Mouse (Mus musculus) kidney, embryonic 16.5 days (tissue): ENCODE measurements around the gene Kazald1. TPM values are rescaled to one million over a fixed set of nuclear protein-coding genes. Genes with fewer than 3 reads are reported as not detected.

Experiments
- ATAC-seq: fragments of 200-750 bp; cut with Nextera tagmentation; 2 replicates; pipeline ENCODE4 v1.8.0; 2017; ENCODE audit warnings: moderate TSS enrichment; ENCODE audit not compliant: low FRiP score, low TSS enrichment
- H3K27ac ChIP-seq: fragments of 300-500 bp; sonication (generic); 2 replicates; pipeline ENCODE4 v1.5.1; 2014; ENCODE audit warnings: low read length
- H3K27me3 ChIP-seq: fragments of 300-500 bp; sonication (generic); 2 replicates; pipeline ENCODE4 v1.6.1; 2014; ENCODE audit warnings: low read length, control low read depth, mixed read lengths; ENCODE audit not compliant: insufficient read depth
- H3K36me3 ChIP-seq: fragments of 300-500 bp; sonication (generic); 2 replicates; pipeline ENCODE4 v1.6.1; 2014; ENCODE audit warnings: low read length, control low read depth, mixed read lengths; ENCODE audit not compliant: insufficient read depth
- H3K4me1 ChIP-seq: fragments of 300-500 bp; sonication (generic); 2 replicates; pipeline ENCODE4 v1.6.1; 2014; ENCODE audit warnings: low read length, control low read depth, mixed read lengths; ENCODE audit not compliant: insufficient read depth
- H3K4me2 ChIP-seq: fragments of 300-500 bp; sonication (generic); replicated peaks from 2 replicates; pipeline ENCODE4 v1.6.1; 2014; ENCODE audit warnings: low read depth, low read length
- H3K4me3 ChIP-seq: fragments of 300-500 bp; sonication (generic); 2 replicates; pipeline ENCODE4 v1.5.1; 2014; ENCODE audit warnings: mild to moderate bottlenecking, low read length
- H3K9ac ChIP-seq: fragments of 300-500 bp; sonication (generic); replicated peaks from 2 replicates; pipeline ENCODE4 v1.6.1; 2014; ENCODE audit warnings: low read length
- H3K9me3 ChIP-seq: fragments of 300-500 bp; sonication (generic); 2 replicates; pipeline ENCODE4 v1.6.1; 2016; ENCODE audit warnings: low read length, control low read depth
- WGBS: fragments of 180-500 bp; shearing (Covaris S2); extraction: QIAGEN DNeasy Blood & Tissue Kit; methylation state at CpG from one replicate; pipeline ENCODE4 v1.1.7; 2014; 5-methylcytosine and 5-hydroxymethylcytosine counted together
- polyA plus RNA-seq: library from polyadenylated mRNA; unstranded; fragments of >200 nt; fragmentation: Nextera tagmentation; extraction: Ambion mirVana; gene quantifications from 2 replicates; pipeline ENCODE4 v1.2.1, GENCODE M21; 2015

Gene Kazald1
- polyA plus RNA-seq, 1 experiment from 2014 or later = 18.4 TPM

DNA sequence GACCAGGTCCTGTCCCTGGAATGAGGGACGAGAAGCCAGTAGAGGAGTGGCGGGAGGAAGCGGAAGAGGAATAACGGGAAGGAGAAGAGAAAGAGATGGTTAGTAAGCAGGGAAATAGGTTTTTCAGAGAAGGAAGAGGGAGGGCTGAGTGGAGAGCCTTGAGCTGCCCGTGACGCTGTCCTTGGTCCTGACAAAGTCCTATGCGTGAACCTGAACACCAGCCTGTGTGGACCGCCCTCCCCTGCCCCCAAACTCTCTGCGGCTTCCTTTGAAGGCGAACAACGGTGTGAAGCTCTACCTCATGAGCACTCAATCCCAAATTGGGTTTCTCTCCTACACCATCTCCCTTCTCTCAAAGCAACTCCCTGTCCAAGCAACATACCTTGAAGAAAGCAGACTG, 22.8 kb downstream of the Kazald1 start:
- Histone ChIP-seq H3K27ac (no peak overlapping the region), H3K27me3 (peaks cover 24% of the 10 kb centered on the region), H3K9ac (no peak overlapping the region), H3K4me3 (no peak overlapping the region), H3K9me3 (no peaks in the 10 kb centered on the region), H3K4me1 (no peaks in the 10 kb centered on the region), H3K36me3 (no peaks in the 10 kb centered on the region), H3K4me2 (no peak overlapping the region)
- 18% methylated on average over 11 of the region's 11 CpGs for WGBS
- no peak for ATAC-seq

DNA sequence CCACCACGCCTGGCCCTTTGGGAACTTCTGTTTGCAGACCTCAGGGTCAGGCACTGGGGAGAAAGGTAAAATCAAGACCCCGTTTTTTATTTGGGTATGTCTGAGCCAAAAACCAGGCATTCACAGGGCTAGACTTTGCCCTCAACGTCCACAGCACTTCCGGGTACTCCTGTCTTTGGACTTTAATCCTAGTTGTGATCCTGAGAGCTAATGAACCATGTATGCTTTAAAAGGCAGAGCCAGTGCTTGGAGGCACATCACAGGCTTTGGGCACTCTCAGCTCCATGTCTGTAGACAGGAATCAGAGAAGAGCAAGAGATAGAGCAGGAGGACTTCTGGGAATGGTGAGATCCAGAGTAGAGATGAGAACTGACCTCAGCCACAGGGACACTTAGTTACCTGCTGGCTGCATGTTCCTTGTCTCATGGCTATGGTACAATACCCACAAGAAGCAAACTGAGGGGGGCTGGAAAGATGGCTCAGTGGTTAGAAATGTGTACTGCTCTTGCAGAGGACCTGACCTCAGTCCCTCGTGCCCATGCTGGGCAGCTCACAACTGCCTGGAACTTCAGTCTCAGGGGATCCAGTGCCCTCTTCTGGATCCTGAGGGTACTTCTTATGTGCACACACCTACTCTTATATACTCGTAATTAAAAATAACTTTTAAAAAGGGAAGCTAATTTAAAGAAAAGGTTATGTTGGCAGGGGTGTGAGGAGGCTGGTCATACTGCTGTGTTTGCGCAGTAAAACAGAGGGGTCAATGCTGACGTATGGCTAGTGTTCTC, 25.6 kb downstream of the Kazald1 start:
- Histone ChIP-seq H3K4me1 (0 out of 2 replicates have a peak, but pooled peaks cover 3% of the 10 kb centered on the region), H3K27ac (no peak overlapping the region), H3K4me3 (no peak overlapping the region), H3K9me3 (no peaks in the 10 kb centered on the region), H3K4me2 (no peak overlapping the region), H3K36me3 (no peaks in the 10 kb centered on the region), H3K9ac (no peak overlapping the region), H3K27me3 (peaks cover 53% of the 10 kb centered on the region)
- 75% methylated on average over 8 of the region's 8 CpGs for WGBS
- ATAC-seq = no peak

DNA sequence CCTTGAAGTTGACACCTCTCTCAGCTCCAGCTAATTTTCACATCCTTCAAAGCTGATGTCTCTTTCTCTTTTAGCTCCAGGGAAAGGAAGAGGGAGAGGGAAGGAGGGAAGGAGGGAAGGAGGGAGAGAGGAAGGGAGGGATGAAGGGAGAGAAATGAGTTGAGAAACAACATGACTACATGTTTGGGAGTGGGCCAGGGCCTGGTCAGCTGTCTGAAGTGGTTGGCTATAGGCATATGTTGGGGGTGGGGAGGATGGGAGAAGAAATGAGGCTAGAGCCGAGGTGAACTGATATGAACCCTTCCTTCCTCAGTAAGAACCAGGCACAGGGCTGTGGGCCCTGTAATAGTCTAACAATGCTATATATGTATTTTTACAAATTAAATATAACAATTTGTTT, 30.6 kb downstream of the Kazald1 start:
- Histone ChIP-seq H3K9ac (no peak overlapping the region), H3K27me3 (peaks cover 79% of the 10 kb centered on the region), H3K27ac (no peak overlapping the region), H3K4me2 (no peak overlapping the region), H3K4me1 (0 out of 2 replicates have a peak, but pooled peaks cover 3% of the 10 kb centered on the region), H3K9me3 (no peaks in the 10 kb centered on the region), H3K36me3 (no peaks in the 10 kb centered on the region), H3K4me3 (no peak overlapping the region)
- 39% methylated on average over 1 of the region's 1 CpGs for WGBS
- no peak for ATAC-seq

DNA sequence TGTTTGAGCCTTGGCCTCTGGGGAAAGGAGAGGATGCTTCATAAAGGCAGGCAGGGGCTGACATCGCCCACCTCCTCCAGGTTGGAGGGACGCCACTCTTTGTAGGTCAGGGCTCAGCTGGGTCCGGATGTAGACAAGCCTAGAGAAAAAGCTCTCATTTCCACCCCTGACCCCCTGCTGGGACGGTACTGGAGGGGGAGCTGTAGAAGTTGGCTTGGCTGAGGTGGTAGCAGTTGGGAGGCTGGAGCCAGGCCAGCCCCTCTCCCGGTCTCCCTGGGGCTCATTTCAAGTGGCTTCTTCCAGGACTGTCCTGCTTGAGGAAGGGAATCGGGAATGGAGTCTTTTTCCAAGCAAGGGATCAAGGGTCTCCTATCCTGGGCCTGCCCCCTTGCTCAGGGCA, 31.6 kb downstream of the Kazald1 start:
- peaks cover 78% of the 10 kb centered on the region for H3K27me3 ChIP-seq
- WGBS = 38% methylated on average over 6 of the region's 6 CpGs
- H3K4me2 ChIP-seq = no peak overlapping the region
- ATAC-seq = no peak
- 0 out of 2 replicates have a peak, but pooled peaks cover 3% of the 10 kb centered on the region for H3K4me1 ChIP-seq
- no peaks in the 10 kb centered on the region for H3K36me3 ChIP-seq
- H3K4me3 ChIP-seq = no peak overlapping the region
- H3K9me3 ChIP-seq = no peaks in the 10 kb centered on the region
- no peak overlapping the region for H3K27ac ChIP-seq
- no peak overlapping the region for H3K9ac ChIP-seq

DNA sequence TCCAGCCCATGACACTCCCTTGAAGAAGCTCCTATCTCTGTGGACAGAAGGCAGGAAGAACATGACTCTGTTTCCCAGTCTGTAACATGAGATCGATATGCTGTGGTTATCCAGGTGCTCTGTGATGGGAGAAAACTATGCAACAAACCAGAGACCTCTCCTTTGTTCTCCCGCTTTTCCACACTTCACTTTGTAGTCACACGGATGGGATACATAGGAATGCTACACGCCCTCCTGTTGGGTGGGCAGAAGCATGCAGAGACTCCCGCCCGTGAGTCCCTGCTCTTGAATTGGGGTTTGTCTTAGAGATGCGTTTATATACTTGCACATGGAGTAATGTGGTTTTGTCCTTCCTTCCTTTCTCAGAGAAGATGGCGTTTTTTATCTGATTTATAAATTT, 35.6 kb downstream of the Kazald1 start:
- peaks cover 16% of the 10 kb centered on the region for H3K4me1 ChIP-seq
- ATAC-seq = no peak
- no peak overlapping the region for H3K4me3 ChIP-seq
- H3K27ac ChIP-seq = no peak overlapping the region
- 74% methylated on average over 8 of the region's 8 CpGs for WGBS
- H3K36me3 ChIP-seq = no peaks in the 10 kb centered on the region
- H3K27me3 ChIP-seq = peaks cover 45% of the 10 kb centered on the region
- H3K4me2 ChIP-seq = no peak overlapping the region
- no peaks in the 10 kb centered on the region for H3K9me3 ChIP-seq
- H3K9ac ChIP-seq = no peak overlapping the region

DNA sequence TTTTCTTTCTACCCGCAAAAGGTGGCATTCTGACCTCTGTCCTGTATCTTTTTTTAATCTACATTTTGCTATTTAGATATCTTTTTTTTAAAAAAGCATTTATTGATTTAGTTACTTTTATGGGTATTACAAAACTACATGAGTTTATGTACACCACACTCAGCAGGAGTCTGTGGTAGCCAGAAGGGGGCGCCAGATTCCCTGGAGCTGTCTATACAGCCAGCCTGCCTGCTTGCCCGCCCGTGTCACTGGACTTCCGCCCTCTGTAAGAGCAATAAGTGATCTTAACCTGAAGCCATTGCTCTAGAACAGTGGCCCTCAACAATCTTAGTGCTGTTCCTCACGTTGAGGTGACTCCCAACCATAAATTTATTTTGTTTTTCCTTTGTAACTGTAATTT, 37.4 kb downstream of the Kazald1 start:
- ATAC-seq = no peak

DNA sequence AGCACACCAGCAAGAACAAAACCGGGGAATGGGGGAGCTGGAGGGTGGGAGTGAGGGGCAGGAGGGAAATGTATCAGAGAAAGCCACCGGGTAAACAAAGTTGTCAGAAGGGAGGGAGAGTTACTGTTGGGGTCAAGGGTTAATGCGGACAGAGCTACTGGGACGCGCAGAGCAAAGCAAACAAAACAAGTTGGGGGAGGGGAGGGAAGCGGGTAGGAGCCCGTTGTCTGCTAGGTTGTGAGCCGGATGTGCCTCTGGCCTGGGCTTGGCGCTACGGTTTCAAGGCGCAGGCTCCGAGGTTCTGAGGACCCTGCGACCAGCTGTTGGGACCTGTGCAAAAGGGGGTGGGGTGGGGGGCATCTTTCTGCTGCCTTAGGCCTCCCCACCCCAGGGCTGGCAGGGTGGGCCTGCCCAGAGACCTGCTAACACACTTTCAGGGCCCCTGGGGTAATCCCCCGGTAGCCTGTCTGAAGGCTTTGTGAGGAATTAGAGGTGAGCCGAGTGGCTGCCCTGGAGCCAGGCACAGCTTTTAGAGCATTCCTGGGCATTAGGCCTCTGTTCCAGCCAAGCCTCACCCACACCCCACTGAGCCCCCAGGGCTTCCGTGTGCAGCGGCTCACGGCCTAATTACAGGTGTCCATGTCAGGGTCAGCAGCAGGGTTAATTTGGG, 38.9 kb downstream of the Kazald1 start:
- ATAC-seq = peak; percentile 57
- H3K9me3 ChIP-seq = no peaks in the 10 kb centered on the region
- peak overlapping the region; percentile 37; the same call in 1 of the 2 replicates for H3K9ac ChIP-seq
- peak overlapping the region; percentile 31 for H3K4me2 ChIP-seq
- H3K27me3 ChIP-seq = peaks cover 50% of the 10 kb centered on the region
- no peaks in the 10 kb centered on the region for H3K36me3 ChIP-seq
- no peak overlapping the region for H3K4me3 ChIP-seq
- H3K4me1 ChIP-seq = peaks cover 16% of the 10 kb centered on the region
- no peak overlapping the region for H3K27ac ChIP-seq
- 3% methylated on average over 18 of the region's 18 CpGs for WGBS

More for the DNA sequence above, 37.4 kb downstream of the Kazald1 start:
- H3K36me3 ChIP-seq = no peaks in the 10 kb centered on the region
- H3K9ac ChIP-seq = no peak overlapping the region
- H3K27me3 ChIP-seq = peaks cover 47% of the 10 kb centered on the region
- H3K4me2 ChIP-seq = no peak overlapping the region
- H3K4me3 ChIP-seq = no peak overlapping the region
- peaks cover 16% of the 10 kb centered on the region for H3K4me1 ChIP-seq
- 79% methylated on average over 6 of the region's 6 CpGs for WGBS
- no peak overlapping the region for H3K27ac ChIP-seq
- H3K9me3 ChIP-seq = no peaks in the 10 kb centered on the region

DNA sequence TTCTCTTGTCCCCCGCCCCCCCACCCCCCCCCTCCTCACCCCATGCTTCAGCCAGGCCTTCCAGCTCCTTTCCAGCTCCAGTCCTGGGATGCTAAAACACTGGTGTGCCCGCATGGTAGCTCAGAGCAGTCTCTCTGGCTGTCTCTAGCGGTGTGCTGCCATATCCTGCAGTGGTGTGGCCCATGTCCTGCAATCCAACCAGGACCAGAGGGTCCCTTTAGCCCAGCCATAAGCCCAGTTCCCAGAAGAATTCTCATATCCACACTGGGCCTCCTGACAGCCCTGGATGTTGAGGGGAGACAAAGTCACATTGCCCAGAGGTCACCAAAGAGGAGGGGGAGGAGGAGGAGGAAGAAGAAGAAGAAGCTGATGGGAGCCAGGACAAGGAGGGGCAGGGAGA, 39.7 kb downstream of the Kazald1 start:
- H3K36me3 ChIP-seq = no peaks in the 10 kb centered on the region
- no peak for ATAC-seq
- H3K27ac ChIP-seq = no peak overlapping the region
- peaks cover 16% of the 10 kb centered on the region for H3K4me1 ChIP-seq
- WGBS = 48% methylated on average over 2 of the region's 3 CpGs
- H3K4me3 ChIP-seq = no peak overlapping the region
- H3K9ac ChIP-seq = no peak overlapping the region
- H3K4me2 ChIP-seq = no peak overlapping the region
- H3K9me3 ChIP-seq = no peaks in the 10 kb centered on the region
- peaks cover 54% of the 10 kb centered on the region for H3K27me3 ChIP-seq

DNA sequence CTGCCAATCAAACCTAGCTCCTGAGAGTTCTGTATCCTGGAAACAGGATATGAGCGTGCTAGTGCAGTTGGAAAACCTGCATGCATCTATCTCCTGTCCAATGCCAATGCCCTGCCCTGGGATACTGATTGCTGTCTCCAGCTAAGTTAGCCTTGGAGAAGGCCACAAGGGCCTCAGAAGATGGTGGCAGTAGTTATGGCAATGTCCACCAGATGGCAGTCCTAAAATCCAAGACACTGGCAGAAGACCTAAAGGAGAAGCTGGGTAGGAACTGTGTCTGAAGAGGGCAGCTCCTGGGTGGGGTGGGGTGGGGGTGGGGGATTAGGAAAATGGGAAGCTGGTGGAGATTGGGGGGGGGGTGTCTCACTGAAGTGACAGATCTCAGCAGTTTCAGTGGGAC, 41.8 kb downstream of the Kazald1 start:
- 67% methylated on average over 1 of the region's 1 CpGs for WGBS
- no peak overlapping the region for H3K9ac ChIP-seq
- H3K27me3 ChIP-seq = peaks cover 60% of the 10 kb centered on the region
- no peak overlapping the region for H3K4me3 ChIP-seq
- H3K9me3 ChIP-seq = no peaks in the 10 kb centered on the region
- no peak overlapping the region for H3K4me2 ChIP-seq
- H3K27ac ChIP-seq = no peak overlapping the region
- no peaks in the 10 kb centered on the region for H3K36me3 ChIP-seq
- peaks cover 16% of the 10 kb centered on the region for H3K4me1 ChIP-seq
- no peak for ATAC-seq
